Mouse (Mus musculus) urinary bladder, adult 2 months (tissue): ENCODE data around the gene Gm15517. TPM values are rescaled to one million over a fixed set of nuclear protein-coding genes. Genes with fewer than 3 reads are reported as not detected.

Experiments used
- DNase-seq: peaks from one replicate; pipeline ENCODE4 v3.0.0; 2022; ENCODE audit warnings: low spot score
- polyA plus RNA-seq: library from polyadenylated mRNA; depleted of rRNA; stranded (reverse); fragments of >200 nt; gene quantifications from 2 replicates; pipeline ENCODE4 v1.2.3, GENCODE M21; 2012; rRNA removed

The Gm15517 gene
- polyA plus RNA-seq, 1 experiment, result 0.65 TPM

- DNase-seq, result no peak
These were observed 48.4 kb downstream of the Gm15517 start, which contains the start of gene Shank1 for GRCm38 (mm10) chr7:44309475-44310284. Gene Shank1 (plus strand): TSS chr7:44310253.

GRCm38 (mm10) chr7:44310285-44310877 lies 49.1 kb downstream of the Gm15517 start:
- DNase-seq, result no peak

GRCm38 (mm10) chr7:44310878-44311712 lies 49.8 kb downstream of the Gm15517 start:
- peak; percentile 29 for DNase-seq

Other genes with a start within 250 kb of the Gm15517 start
- gene Klk1b26, start 249.3 kb upstream of the Gm15517 start, polyA plus RNA-seq, result not detected in 2 replicates
- not detected in 2 replicates for gene Klk1b27, start 209.2 kb upstream of the Gm15517 start, polyA plus RNA-seq
- not detected in 2 replicates for gene Klk1b21, start 159.1 kb upstream of the Gm15517 start, polyA plus RNA-seq
- gene Klk1b22, start 148.8 kb upstream of the Gm15517 start, polyA plus RNA-seq, result not detected in 2 replicates
- not detected in 2 replicates for gene Klk1b16, start 124.7 kb upstream of the Gm15517 start, polyA plus RNA-seq
- gene Klk1b24, start 73.2 kb upstream of the Gm15517 start, polyA plus RNA-seq, result not detected in 2 replicates
- not detected in 2 replicates for gene Klk1b3, start 63.3 kb upstream of the Gm15517 start, polyA plus RNA-seq
- not detected in 2 replicates for gene Klk1b4, start 54.0 kb upstream of the Gm15517 start, polyA plus RNA-seq
- not detected in 2 replicates for gene Klk1b5, start 45.5 kb upstream of the Gm15517 start, polyA plus RNA-seq
- 0.17 and 0.40 TPM in 2 replicates for gene Klk1, start 36.1 kb upstream of the Gm15517 start, polyA plus RNA-seq
- not detected in 2 replicates for gene Gm36864, start 25.3 kb upstream of the Gm15517 start, polyA plus RNA-seq
- gene 1700028J19Rik, start 14.8 kb upstream of the Gm15517 start, polyA plus RNA-seq, result 0.71 and 1.1 TPM in 2 replicates
- gene 2410002F23Rik, start 14.7 kb upstream of the Gm15517 start, polyA plus RNA-seq, result 100 and 125 TPM in 2 replicates
- gene Acp4, start 4.1 kb upstream of the Gm15517 start, polyA plus RNA-seq, result not detected in 2 replicates
- 17.2 and 19.7 TPM in 2 replicates for gene Clec11a, start 45.5 kb downstream of the Gm15517 start, polyA plus RNA-seq
- gene Shank1, start 48.8 kb downstream of the Gm15517 start, polyA plus RNA-seq, result 0.85 and 1.9 TPM in 2 replicates
- gene Syt3, start 122.7 kb downstream of the Gm15517 start, polyA plus RNA-seq, result 4.1 and 4.3 TPM in 2 replicates
- 1.4 and 1.5 TPM in 2 replicates for gene 1700008O03Rik, start 124.4 kb downstream of the Gm15517 start, polyA plus RNA-seq
- gene Lrrc4b, start 167.6 kb downstream of the Gm15517 start, polyA plus RNA-seq, result 1.7 and 2.3 TPM in 2 replicates
- 0.10 and 0.22 TPM in 2 replicates for gene Aspdh, start 203.9 kb downstream of the Gm15517 start, polyA plus RNA-seq
- 85.0 and 110 TPM in 2 replicates for gene Josd2, start 206.5 kb downstream of the Gm15517 start, polyA plus RNA-seq
- 127 TPM in 2 replicates for gene Emc10, start 235.1 kb downstream of the Gm15517 start, polyA plus RNA-seq
- gene Fam71e1, start 235.1 kb downstream of the Gm15517 start, polyA plus RNA-seq, result 10.0 and 12.5 TPM in 2 replicates